Mouse (Mus musculus) lung, adult 2 months (tissue): Measurements from ENCODE around the gene Acsm5.

Experiments used
- CTCF ChIP-seq: fragments of 200-500 bp; IDR thresholded peaks from 2 replicates; pipeline ENCODE4 v1.5.1; 2011; ENCODE audit warnings: mild to moderate bottlenecking, low read length, control low read depth; ENCODE audit not compliant: insufficient read depth
- POLR2A ChIP-seq: fragments of 200-500 bp; IDR thresholded peaks from 2 replicates; pipeline ENCODE4 v1.6.1; 2011; ENCODE audit warnings: low read depth, mild to moderate bottlenecking, control low read depth, low read length, borderline replicate concordance; ENCODE audit errors: extremely low read depth

DNA sequence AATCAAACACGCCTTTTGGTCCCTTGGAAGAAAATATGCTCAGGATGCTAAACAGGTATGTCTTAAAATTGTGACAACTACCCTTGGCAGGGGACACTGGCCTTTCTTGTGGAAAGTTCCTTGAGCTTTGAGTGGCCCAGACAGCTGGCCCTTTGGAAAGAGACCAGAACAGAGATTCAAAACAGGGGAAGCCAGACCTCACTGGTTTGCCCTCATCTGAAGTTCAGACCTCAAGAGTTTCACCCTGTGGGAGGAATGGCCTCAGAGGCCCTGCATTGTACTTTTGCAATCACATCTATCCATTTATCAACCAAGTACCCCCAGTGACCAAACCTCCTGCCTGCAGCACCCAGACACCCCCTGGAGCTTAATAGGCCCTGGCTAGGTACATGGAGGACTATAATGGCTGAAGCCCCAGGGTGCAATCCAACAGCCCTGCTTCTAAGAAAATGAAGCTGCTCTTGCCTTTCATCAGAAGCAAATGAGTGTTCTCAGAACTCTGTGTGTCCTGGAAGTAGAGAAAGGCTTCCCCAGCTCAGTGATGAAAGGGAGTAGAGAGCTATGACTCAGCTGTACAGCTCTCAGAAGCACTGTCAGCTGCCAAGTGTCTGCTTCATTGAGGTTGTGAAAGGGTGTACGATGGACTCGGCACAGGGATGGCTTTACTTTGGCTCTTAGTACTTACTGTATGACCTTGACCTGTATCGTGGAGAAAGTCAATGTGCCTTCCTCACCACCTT, 29.1 kb upstream of the Acsm5 start:
- TF ChIP-seq CTCF: no peak
- no peak for TF ChIP-seq POLR2A
